Mouse (Mus musculus) lung, postnatal 0 days (tissue): ENCODE measurements around the gene Nek7. TPM values are rescaled to one million over a fixed set of nuclear protein-coding genes. Genes with fewer than 3 reads are reported as not detected.

Experiments used
- ATAC-seq: fragments of 200-750 bp; cut with Nextera tagmentation; 2 replicates; pipeline ENCODE4 v1.8.0; 2017; ENCODE audit warnings: moderate library complexity
- DNase-seq: peaks from one replicate; pipeline ENCODE4 v3.0.0-alpha.2; 2016; ENCODE audit warnings: low spot score
- H3K27ac ChIP-seq: fragments of 300-500 bp; sonication (generic); 2 replicates; pipeline ENCODE4 v1.5.1; 2014; ENCODE audit warnings: antibody characterized with exemption, mild to moderate bottlenecking, low read length, mixed read lengths
- H3K27me3 ChIP-seq: fragments of 300-500 bp; sonication (generic); replicated peaks from 2 replicates; pipeline ENCODE4 v1.6.1; 2014; ENCODE audit warnings: low read length, mixed read lengths; ENCODE audit not compliant: insufficient read depth
- H3K36me3 ChIP-seq: fragments of 300-500 bp; sonication (generic); 2 replicates; pipeline ENCODE4 v1.6.1; 2014; ENCODE audit warnings: low read length, mixed read lengths; ENCODE audit not compliant: insufficient read depth
- H3K4me1 ChIP-seq: fragments of 300-500 bp; sonication (generic); 2 replicates; pipeline ENCODE4 v1.6.1; 2014; ENCODE audit warnings: antibody characterized with exemption, low read depth, low read length, mixed read lengths; ENCODE audit not compliant: insufficient read depth
- H3K4me2 ChIP-seq: fragments of 300-500 bp; sonication (generic); replicated peaks from 2 replicates; pipeline ENCODE4 v1.6.1; 2014; ENCODE audit warnings: low read depth, mild to moderate bottlenecking, low read length, moderate library complexity, mixed read lengths
- H3K4me3 ChIP-seq: fragments of 300-500 bp; sonication (generic); 2 replicates; pipeline ENCODE4 v1.5.1; 2014; ENCODE audit warnings: low read depth, low read length
- H3K9ac ChIP-seq: fragments of 300-500 bp; sonication (generic); replicated peaks from 2 replicates; pipeline ENCODE4 v1.6.1; 2014; ENCODE audit warnings: low read depth, mild to moderate bottlenecking
- H3K9me3 ChIP-seq: fragments of 300-500 bp; sonication (generic); 2 replicates; pipeline ENCODE4 v1.6.1; 2016; ENCODE audit warnings: low read length, mixed read lengths
- CTCF ChIP-seq: IDR thresholded peaks from 2 replicates; pipeline ENCODE4 v1.5.1; 2016; ENCODE audit warnings: antibody characterized with exemption, mild to moderate bottlenecking
- EP300 ChIP-seq: IDR thresholded peaks from 2 replicates; pipeline ENCODE4 v1.6.1; 2016; ENCODE audit warnings: antibody characterized with exemption, mild to moderate bottlenecking, control low read depth
- WGBS: fragments of 180-500 bp; shearing (Covaris S2); extraction: QIAGEN DNeasy Blood & Tissue Kit; methylation state at CpG from one replicate; pipeline ENCODE4 v1.1.7; 2014; 5-methylcytosine and 5-hydroxymethylcytosine counted together
- polyA plus RNA-seq: library from polyadenylated mRNA; unstranded; fragments of >200 nt; fragmentation: Nextera tagmentation; extraction: Ambion mirVana; gene quantifications from 2 replicates; pipeline ENCODE4 v1.2.1, GENCODE M21; 2015

The Nek7 gene
- polyA plus RNA-seq, 1 experiment from 2014 or later, result 41.6 TPM

DNA sequence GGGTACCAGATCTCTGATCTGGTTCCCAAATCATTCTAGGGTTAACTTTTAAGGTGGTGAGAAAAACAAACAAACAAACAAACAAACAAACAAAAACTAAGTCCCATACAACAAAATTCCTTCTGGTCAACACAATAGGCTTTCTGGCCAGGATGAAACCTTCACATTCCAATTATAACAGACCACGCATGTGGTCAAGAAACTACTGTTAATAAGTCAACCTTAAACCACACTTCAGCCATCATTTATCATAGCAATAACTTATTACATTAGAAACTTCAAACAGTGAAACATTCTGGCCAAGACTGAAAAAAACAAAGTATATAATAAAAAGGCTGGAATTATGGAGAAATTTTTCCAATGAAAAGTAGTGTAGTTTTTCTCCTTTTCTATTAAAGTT lies 14.6 kb upstream of the Nek7 start:
- no peaks in the 10 kb centered on the region for H3K9me3 ChIP-seq
- H3K27ac ChIP-seq, result no peak overlapping the region
- no peaks in the 10 kb centered on the region for H3K27me3 ChIP-seq
- no peaks in the 10 kb centered on the region for H3K36me3 ChIP-seq
- ATAC-seq (no peak), DNase-seq (no peak)
- 89% methylated on average over 1 of the region's 1 CpGs for WGBS
- no peak overlapping the region for H3K9ac ChIP-seq
- no peak overlapping the region for H3K4me2 ChIP-seq
- no peak overlapping the region for H3K4me3 ChIP-seq
- TF ChIP-seq EP300, result no peak
- TF ChIP-seq CTCF, result no peak
- H3K4me1 ChIP-seq, result no peaks in the 10 kb centered on the region

DNA sequence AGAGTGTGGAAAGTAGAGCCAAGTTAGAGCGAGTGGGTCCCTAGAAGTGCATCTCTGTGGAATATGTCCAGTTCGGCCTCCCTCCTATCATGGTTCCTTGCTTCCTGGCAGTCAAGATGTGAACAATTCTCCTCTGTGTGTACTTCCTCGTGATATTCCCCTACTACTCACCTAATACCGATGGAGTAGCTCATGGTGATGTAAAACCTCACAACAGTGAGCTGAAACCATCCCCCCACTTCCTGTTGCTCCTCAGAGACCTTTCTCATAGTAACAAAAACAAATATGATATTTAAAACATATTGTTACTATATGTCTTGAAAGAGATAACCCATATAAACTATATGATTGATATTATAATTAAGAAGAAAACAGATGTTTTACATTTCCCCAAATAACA lies 9.0 kb upstream of the Nek7 start:
- Histone ChIP-seq H3K36me3 (no peaks in the 10 kb centered on the region), H3K4me2 (no peak overlapping the region), H3K4me3 (no peak overlapping the region), H3K27ac (no peak overlapping the region), H3K27me3 (no peaks in the 10 kb centered on the region), H3K9me3 (no peaks in the 10 kb centered on the region), H3K4me1 (no peaks in the 10 kb centered on the region), H3K9ac (no peak overlapping the region)
- DNase-seq (no peak), ATAC-seq (no peak)
- 72% methylated on average over 4 of the region's 4 CpGs for WGBS
- no peak for TF ChIP-seq CTCF

DNA sequence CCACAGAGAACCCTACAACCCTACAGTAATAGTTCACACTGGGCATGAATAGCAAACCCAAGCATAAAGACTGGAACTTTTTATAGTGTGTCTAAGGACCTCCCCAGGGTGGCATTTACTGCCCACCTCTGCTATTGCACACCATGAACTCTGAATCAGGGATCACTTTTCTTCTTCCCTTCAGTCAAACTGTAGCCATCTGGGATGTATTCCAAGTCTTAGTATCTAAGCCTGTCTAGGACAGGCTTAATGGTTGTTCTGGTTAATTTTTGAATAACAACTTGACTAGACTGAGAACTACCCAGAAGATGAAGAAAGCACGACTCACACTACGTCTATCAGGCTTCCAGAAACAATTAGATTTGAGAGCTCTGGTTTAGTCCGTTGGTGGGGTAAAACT lies 8.5 kb upstream of the Nek7 start:
- ATAC-seq (no peak), DNase-seq (no peak)
- WGBS, result 79% methylated on average over 3 of the region's 3 CpGs
- no peaks in the 10 kb centered on the region for H3K27me3 ChIP-seq
- no peaks in the 10 kb centered on the region for H3K9me3 ChIP-seq
- H3K4me3 ChIP-seq, result no peak overlapping the region
- H3K4me1 ChIP-seq, result no peaks in the 10 kb centered on the region
- no peak for TF ChIP-seq CTCF
- no peak for TF ChIP-seq EP300
- no peaks in the 10 kb centered on the region for H3K36me3 ChIP-seq
- no peak overlapping the region for H3K27ac ChIP-seq
- no peak overlapping the region for H3K4me2 ChIP-seq
- no peak overlapping the region for H3K9ac ChIP-seq

DNA sequence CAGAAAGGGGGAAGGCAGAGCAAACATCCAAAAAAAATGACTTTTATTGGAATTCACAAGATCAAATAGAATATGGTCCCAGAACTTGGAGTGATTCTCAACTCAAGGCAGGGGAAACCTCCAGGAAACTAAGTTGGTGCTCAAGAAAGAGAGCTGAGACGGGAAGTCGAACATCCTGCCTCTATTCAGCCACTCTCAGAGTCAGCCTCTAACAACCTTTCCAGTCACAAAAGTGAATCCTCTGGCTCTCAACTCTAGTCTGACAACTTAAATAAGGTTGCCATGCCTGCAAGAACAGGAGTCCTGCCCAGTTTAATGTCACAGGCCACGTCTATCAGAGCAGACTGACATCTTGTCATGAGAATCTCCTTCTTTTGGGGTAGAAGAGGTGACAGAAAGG lies 7.9 kb upstream of the Nek7 start:
- no peak overlapping the region for H3K9ac ChIP-seq
- H3K9me3 ChIP-seq, result no peaks in the 10 kb centered on the region
- no peak overlapping the region for H3K4me3 ChIP-seq
- H3K36me3 ChIP-seq, result no peaks in the 10 kb centered on the region
- H3K4me1 ChIP-seq, result no peaks in the 10 kb centered on the region
- DNase-seq (no peak), ATAC-seq (no peak)
- no peak overlapping the region for H3K27ac ChIP-seq
- H3K4me2 ChIP-seq, result no peak overlapping the region
- H3K27me3 ChIP-seq, result no peaks in the 10 kb centered on the region
- no peak for TF ChIP-seq EP300
- no peak for TF ChIP-seq CTCF
- 73% methylated on average over 3 of the region's 3 CpGs for WGBS

DNA sequence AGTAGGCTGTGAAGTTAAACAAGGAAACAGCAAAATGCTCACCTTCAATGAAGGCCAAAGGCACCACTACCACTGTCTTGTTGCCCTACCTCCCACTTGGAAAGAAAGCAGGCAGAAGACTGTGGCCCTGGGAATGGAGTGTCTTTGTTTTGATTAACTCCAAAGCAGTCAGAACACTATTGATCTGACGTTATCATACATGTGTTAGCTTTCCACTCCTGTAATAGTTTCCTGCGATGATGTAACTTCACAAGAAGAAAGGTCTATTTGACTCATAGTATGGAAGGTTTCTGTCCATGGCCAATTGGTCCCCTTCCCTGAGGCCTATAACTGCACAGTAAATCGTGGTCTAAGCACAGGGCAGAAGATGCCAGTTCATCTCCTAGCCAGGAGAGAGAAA lies 6.3 kb upstream of the Nek7 start:
- DNase-seq (no peak), ATAC-seq (no peak)
- no peaks in the 10 kb centered on the region for H3K9me3 ChIP-seq

DNA sequence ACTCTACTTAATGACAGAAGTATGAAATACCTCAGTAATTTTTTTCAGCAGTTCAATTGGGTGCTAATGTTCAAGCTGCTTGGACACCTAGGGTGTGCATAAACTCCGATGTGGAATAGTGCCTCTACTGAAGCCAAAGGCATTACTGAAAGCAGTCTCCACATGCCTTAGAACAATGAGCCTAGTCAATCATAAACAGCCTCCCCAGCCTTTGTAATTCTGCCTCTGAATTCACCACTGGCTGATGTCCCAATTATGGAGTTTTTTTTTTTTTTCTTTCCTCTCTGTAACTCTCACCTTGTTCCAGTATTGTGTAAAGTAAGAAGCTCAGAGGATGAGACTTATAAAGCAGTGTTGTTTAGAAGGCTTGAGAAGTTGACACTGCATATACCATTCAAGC lies 3.9 kb upstream of the Nek7 start:
- TF ChIP-seq EP300, result no peak
- WGBS, result 45% methylated on average over 1 of the region's 1 CpGs

More for the DNA sequence above, 6.3 kb upstream of the Nek7 start:
- 77% methylated on average over 3 of the region's 3 CpGs for WGBS
- Histone ChIP-seq H3K4me3 (no peak overlapping the region), H3K4me2 (no peak overlapping the region), H3K4me1 (no peaks in the 10 kb centered on the region), H3K27me3 (no peaks in the 10 kb centered on the region), H3K27ac (no peak overlapping the region), H3K36me3 (no peaks in the 10 kb centered on the region), H3K9ac (no peak overlapping the region)
- no peak for TF ChIP-seq EP300
- no peak for TF ChIP-seq CTCF

DNA sequence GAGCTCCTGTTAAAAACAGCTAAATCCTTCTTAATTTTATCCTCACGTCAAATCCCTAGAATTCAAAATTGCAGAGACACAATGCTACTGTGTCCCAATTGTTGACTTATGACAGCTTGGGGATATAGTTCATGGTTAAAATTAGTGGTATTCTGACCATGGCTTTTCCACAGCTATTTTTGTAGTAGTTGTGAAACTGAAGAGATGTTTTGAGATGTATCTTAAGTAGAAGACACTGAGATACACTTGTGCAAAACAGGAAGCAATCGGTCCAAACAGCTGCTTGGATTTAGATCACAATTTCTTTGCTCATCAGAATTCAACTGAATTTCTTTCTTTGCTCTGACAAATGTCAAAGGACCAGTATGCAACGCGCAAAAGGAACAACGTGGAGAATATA lies 2.9 kb upstream of the Nek7 start:
- H3K4me3 ChIP-seq, result no peak overlapping the region
- 76% methylated on average over 5 of the region's 5 CpGs for WGBS
- H3K9me3 ChIP-seq, result no peaks in the 10 kb centered on the region
- H3K4me1 ChIP-seq, result no peaks in the 10 kb centered on the region
- no peaks in the 10 kb centered on the region for H3K36me3 ChIP-seq
- DNase-seq, result peak; percentile 53
- H3K27ac ChIP-seq, result no peak overlapping the region
- no peak for ATAC-seq
- H3K9ac ChIP-seq, result no peak overlapping the region
- TF ChIP-seq EP300 (no peak), CTCF (no peak)
- no peak overlapping the region for H3K4me2 ChIP-seq
- H3K27me3 ChIP-seq, result no peaks in the 10 kb centered on the region

More for the DNA sequence above, 3.9 kb upstream of the Nek7 start:
- DNase-seq (no peak), ATAC-seq (no peak)
- Histone ChIP-seq H3K36me3 (no peaks in the 10 kb centered on the region), H3K9ac (no peak overlapping the region), H3K27me3 (no peaks in the 10 kb centered on the region), H3K4me2 (no peak overlapping the region), H3K27ac (no peak overlapping the region), H3K9me3 (no peaks in the 10 kb centered on the region), H3K4me1 (no peaks in the 10 kb centered on the region), H3K4me3 (no peak overlapping the region)
